Mouse (Mus musculus) forelimb bud, embryonic 11.5 days (tissue): ENCODE results near the gene 4931428F04Rik.
A peak's percentile ranks its signal among the peaks of the same experiment; 100 is the strongest.

Experiments
- DNase-seq: peaks from one replicate; pipeline ENCODE4 v3.0.0-alpha.2; 2012; ENCODE audit warnings: low read depth, low spot score

4931428F04Rik gene

GRCm38 (mm10) chr8:105289805-105290460 lies at the start of gene 4931428F04Rik:
Gene 4931428F04Rik (minus strand): TSS chr8:105289864.
- DNase-seq = peak; percentile 57

GRCm38 (mm10) chr8:105338992-105339391 lies 49.3 kb upstream of the 4931428F04Rik start:
- DNase-seq = no peak

- no peak for DNase-seq
Measured at GRCm38 (mm10) chr8:105336373-105337130, 46.9 kb upstream of the 4931428F04Rik start.

GRCm38 (mm10) chr8:105332523-105332922 lies 42.9 kb upstream of the 4931428F04Rik start:
- DNase-seq = no peak

GRCm38 (mm10) chr8:105331931-105332330 lies 42.3 kb upstream of the 4931428F04Rik start:
- no peak for DNase-seq

GRCm38 (mm10) chr8:105331469-105331868 lies 41.8 kb upstream of the 4931428F04Rik start:
- no peak for DNase-seq

GRCm38 (mm10) chr8:105330325-105330724 lies 40.7 kb upstream of the 4931428F04Rik start:
- DNase-seq = no peak

- no peak for DNase-seq
Measured at GRCm38 (mm10) chr8:105326968-105327367, 37.3 kb upstream of the 4931428F04Rik start.

GRCm38 (mm10) chr8:105326141-105326672 lies 36.5 kb upstream of the 4931428F04Rik start, which contains the start of the genes Lrrc29 and Tmem208:
Gene Lrrc29 (minus strand): TSS chr8:105326278.
Gene Tmem208 (plus strand): TSS chr8:105326354.
- DNase-seq = peak; percentile 96

- DNase-seq = peak; percentile 14
Measured at GRCm38 (mm10) chr8:105325641-105326093, 36.0 kb upstream of the 4931428F04Rik start.

GRCm38 (mm10) chr8:105323183-105323582 lies 33.5 kb upstream of the 4931428F04Rik start:
- no peak for DNase-seq

- no peak for DNase-seq
Measured at GRCm38 (mm10) chr8:105318662-105319190, 29.1 kb upstream of the 4931428F04Rik start.

GRCm38 (mm10) chr8:105317941-105318340 lies 28.3 kb upstream of the 4931428F04Rik start:
- no peak for DNase-seq

GRCm38 (mm10) chr8:105315073-105315769 lies 25.6 kb upstream of the 4931428F04Rik start:
- DNase-seq = no peak

GRCm38 (mm10) chr8:105313622-105314402 lies 24.1 kb upstream of the 4931428F04Rik start:
- no peak for DNase-seq

- no peak for DNase-seq
Measured at GRCm38 (mm10) chr8:105312891-105313481, 23.3 kb upstream of the 4931428F04Rik start.

GRCm38 (mm10) chr8:105311718-105312117 lies 22.1 kb upstream of the 4931428F04Rik start:
- DNase-seq = no peak

GRCm38 (mm10) chr8:105310118-105310517 lies 20.5 kb upstream of the 4931428F04Rik start:
- DNase-seq = no peak

GRCm38 (mm10) chr8:105309142-105309847 lies 19.6 kb upstream of the 4931428F04Rik start:
- no peak for DNase-seq

- DNase-seq = no peak
Measured at GRCm38 (mm10) chr8:105308428-105308827, 18.8 kb upstream of the 4931428F04Rik start.
